In the genomic region with DNA sequence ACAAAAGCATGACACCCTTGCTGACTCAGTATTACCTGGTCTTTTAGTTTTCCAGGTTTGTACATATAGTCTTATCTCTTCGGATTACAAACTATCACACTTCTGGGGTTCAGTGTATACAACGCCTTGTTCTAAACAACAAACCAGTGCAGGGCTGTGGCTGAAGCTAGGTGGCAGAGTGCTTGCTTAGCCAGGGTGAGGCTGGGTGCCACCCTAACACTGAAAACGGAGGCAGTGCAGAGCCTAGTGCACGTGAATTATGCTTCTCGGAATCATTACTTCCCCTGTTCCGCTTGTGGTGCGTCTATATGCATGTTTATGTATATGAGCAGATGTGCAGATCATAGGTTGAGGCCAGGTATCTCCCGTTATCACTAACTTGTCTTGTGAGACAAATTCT, we compare ENCODE assay signal across 24 mouse cellular contexts. TPM values are rescaled to one million over a fixed set of nuclear protein-coding genes. Genes with fewer than 3 reads are reported as not detected.
"Had no signal": no experiment of that assay in that cellular context is flagged by ENCODE, and none has a peak within 500 bp of the region (broad histone marks: within the 10 kb centered on the region; RNA-seq: fewer than 3 reads in every experiment).

No protein-coding gene starts in this region.

- H3K4me2 ChIP-seq: liver, embryonic 13.5 days; lung, embryonic 14.5 days had no signal

- H3K4me3 ChIP-seq: layer of hippocampus, adult 2 months; left cerebral cortex, adult 2 months; liver, embryonic 13.5 days; megakaryocyte, embryonic 14.5 days; midbrain, embryonic 10.5 days had no signal

- H3K27ac ChIP-seq: kidney, postnatal 0 days; layer of hippocampus, adult 2 months; left cerebral cortex, adult 2 months; liver, embryonic 13.5 days; midbrain, embryonic 10.5 days had no signal

- H3K4me1 ChIP-seq: liver, embryonic 13.5 days; megakaryocyte, embryonic 14.5 days; midbrain, embryonic 10.5 days had no signal

- H3K9me3 ChIP-seq: liver, embryonic 13.5 days; midbrain, embryonic 10.5 days had no signal

- ATAC-seq: lung, postnatal 0 days had no signal

- H3K27me3 ChIP-seq: liver, embryonic 13.5 days had no signal

- H3K9ac ChIP-seq: liver, embryonic 13.5 days; lung, embryonic 14.5 days had no signal

- DNase-seq: kidney, adult 11 months; kidney, adult 8-10 months; layer of hippocampus, adult 9-11 months; layer of hippocampus, postnatal 36 days; liver, embryonic 13.5 days; lung, embryonic 14.5 days; lung, postnatal 36 days; midbrain, embryonic 14.5 days; right cerebral cortex, postnatal 14 days; right cerebral cortex, postnatal 4 days; spleen, adult 18-20 months; thymus, postnatal 36 days had no signal

- H3K36me3 ChIP-seq: liver, embryonic 13.5 days; midbrain, embryonic 10.5 days had no signal

RNA-seq across cellular contexts. Expression of a gene that starts 59.9 kb away (rescaled TPM):
- polyA plus RNA-seq: large intestine, adult 2 months; limb, embryonic 14.5 days; liver, adult 2 months; midbrain, embryonic 10.5 days; neural tube, embryonic 11.5 days; neural tube, embryonic 14.5 days; urinary bladder, adult 2 months had no signal
